Mouse (Mus musculus) lung, adult 18-20 months (tissue): ENCODE measurements around the gene Ddx23.

ENCODE experiments used
- DNase-seq, 2 experiments: peaks; one replicate each; pipeline ENCODE4 v3.0.0; 2022; ENCODE audit warnings: mixed read lengths in 2 of 2

The Ddx23 gene

GRCm38 (mm10) chr15:98674284-98674993 is 11.7 kb upstream of the Ddx23 start:
- DNase-seq, result no peak

DNA sequence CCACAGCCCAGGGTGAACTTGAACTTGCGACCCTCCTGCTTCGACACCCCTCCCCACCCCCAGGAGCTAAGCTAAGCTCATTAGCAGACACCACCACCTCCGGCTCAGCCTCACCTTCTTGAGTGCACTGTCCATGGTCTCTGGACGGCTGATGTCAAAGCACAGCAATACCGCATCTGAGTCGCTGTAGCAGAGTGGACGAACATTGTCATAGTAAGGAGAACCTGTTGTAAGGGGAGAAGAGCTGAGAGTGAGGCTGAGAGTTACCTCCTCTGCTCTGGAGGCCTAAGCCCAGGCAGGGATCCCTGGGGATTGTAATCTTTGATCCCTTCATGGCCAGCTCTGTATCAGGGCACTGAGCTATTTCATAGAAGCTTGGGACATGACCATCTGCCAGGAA is 11.0 kb upstream of the Ddx23 start:
- no peak for DNase-seq

GRCm38 (mm10) chr15:98672592-98672991 is 9.9 kb upstream of the Ddx23 start:
- DNase-seq, result peak in 1 of 2 experiments; percentile 13

DNA sequence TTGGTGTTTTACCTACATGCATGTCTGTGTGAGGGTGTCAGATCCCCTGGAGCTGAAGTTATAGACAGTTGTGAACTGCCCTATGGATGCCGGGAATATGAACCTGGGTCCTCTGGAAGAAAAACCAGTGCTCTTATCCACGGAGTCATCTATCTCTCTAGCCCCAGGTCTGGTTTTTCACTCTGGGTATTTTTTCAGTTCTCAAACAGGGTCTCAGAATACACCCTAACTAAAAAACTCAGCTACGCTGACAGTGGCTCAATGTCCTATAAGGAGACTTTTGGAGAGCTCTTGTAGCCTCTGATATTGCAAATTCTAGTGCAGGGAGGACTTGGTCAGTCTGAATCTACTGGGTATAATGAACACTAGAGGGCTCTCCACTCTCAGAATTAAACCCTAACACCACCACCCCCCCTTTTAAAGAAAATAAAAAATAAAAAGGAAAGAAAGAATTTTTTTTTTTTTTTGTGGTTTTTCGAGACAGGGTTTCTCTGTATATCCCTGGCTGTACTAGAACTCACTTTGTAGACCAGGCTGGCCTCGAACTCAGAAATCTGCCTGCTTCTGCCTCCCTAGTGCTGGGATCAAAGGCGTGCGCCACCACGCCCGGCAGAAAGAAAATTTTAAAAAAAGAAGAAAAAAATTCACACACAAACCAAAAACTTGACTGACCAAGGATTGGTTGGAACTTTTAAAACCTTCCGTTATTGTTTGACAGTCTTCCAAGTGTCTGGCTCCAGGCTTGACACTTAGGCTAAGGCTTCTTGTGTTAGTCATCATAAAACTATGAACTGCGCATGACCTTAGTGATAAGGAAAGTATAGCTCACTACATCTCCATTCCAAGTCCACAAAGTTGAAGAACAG is 1.6 kb upstream of the Ddx23 start:
- no peak for DNase-seq

DNA sequence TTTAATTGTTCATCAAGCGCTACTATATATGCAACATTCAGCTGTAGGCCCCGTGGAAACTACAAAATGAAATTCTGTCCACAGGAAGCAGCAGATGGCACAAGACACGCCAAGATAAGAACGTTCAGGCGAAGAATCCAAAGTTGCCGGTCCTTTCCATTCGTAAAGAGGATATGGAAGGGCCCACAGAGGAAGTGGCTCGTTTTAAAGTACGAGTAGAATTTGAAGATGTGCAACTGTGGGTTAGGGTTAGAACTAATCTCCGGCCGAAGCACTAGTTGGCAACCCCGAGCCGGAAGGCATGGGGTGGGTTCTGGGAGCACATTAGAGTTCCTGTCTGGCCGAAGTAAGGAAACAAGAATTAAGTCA is 512 bp downstream of the Ddx23 start:
- no peak for DNase-seq

DNA sequence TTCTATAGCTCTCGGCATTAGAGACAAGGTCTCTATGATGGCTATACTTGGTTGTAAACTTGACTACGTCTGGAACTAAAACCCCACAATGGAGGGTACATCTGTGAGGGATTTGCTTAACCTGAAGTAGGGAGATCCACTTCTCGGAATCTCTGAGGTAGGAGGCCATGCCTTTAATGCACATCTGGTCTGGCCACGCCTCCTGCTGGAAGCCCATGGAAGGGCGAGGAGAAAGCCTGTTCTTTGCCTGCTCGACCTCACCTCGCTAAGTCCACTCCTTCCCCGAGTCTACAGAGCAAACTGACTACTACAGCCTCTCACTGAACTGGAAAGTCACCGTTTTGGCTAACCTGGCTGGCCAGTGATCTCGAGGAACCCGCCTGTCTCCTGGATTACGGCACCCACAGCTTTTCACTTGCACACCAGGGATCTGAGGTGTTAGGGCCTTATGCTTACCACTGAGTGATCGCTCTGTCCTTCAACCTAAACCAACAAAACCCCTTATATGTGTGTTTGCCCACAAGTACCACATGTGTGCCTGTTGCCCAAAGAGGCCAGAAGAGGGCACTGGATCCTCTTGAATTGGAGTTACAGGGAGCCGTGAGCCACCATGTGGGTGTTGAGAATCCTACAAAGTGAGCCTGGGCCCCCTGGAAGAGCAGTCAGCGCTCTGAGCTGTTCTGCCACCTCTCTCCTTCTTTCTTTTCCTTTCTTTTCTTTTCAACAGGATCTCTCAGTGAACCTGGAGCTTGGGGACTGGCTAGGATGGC is 5.5 kb downstream of the Ddx23 start:
- no peak for DNase-seq

- no peak for DNase-seq
Observed at GRCm38 (mm10) chr15:98652174-98652573, 10.5 kb downstream of the Ddx23 start.

DNA sequence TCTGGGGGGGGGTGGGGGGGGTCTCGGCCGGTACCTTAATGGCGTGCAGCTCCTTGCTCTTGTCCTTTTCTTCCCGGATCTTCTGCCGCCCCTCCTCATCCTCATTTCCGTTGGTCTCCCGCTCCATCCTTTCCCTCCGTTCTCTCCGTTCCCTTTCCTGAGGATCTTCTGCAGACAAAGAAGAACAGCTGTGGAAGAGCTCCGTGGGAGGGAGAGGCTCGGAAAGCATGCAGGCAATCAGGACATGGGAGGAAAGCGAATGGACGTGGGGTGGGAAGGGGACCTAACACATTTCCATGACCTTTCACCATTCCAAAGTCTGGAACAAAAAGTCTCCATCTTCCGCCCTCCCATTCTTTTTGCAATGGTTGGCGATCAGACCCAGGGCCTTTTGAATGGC is 11.3 kb downstream of the Ddx23 start:
- no peak for DNase-seq

DNA sequence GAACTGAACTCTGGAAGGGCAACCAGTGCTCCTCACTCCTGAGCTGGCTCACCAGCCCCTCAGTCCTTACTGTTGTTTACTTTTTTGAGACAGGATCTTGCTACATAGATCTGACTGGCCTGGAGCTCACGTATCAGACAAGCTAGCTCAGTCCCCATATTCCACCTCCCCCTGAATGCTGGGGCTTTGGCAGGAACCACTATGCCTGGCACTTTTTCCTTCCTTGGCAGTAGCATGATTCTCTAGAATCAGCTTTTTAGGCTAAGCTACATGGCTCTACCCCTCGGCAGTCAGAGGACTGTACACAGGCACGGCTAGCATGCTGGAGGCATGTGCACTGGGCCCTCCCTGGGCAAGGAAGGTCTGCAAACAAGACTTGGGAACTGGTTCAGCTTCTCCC is 14.6 kb downstream of the Ddx23 start:
- no peak for DNase-seq

DNA sequence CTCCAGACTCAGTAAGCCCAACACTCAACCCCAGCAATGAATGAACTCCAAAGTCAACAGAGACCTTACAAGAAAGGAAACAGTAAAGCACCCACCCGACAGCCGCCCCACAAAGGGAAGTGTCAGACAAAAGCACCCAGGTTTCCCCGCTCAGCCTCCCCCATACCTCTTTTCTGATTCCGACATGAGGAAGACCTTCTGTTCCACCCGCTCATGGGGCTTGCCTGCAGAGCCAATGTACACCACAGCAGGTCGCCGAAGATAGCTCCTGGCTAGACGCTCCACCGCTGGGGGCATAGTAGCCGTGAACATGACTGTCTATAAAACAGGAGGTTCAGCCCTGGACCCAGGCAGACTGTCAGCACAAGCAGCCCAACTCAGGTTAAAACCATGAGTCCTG is 15.4 kb downstream of the Ddx23 start:
- DNase-seq, result no peak

- no peak for DNase-seq
Observed at GRCm38 (mm10) chr15:98646737-98647136, 16.0 kb downstream of the Ddx23 start.

GRCm38 (mm10) chr15:98645057-98646026 is 17.4 kb downstream of the Ddx23 start:
- DNase-seq, result no peak

GRCm38 (mm10) chr15:98644406-98644805 is 18.3 kb downstream of the Ddx23 start:
- no peak for DNase-seq

DNA sequence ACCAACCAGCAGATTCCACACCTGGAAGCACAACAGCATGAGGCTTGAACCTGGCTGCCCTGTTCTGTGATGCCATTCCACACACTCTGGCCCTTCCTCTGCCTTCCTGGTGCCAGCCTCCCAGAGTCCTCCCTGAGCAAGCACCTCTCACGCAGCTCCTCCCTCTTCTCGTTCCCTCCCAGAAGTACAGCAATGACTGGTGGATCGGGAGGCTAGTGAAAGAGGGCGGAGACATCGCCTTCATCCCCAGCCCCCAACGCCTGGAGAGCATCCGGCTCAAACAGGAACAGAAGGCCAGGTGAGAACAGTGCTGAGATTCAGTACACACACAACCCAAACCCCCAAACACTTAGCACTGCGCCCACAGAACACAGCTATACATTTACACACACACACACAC is 22.5 kb downstream of the Ddx23 start:
- peak; percentile 70 to 81 for DNase-seq

DNA sequence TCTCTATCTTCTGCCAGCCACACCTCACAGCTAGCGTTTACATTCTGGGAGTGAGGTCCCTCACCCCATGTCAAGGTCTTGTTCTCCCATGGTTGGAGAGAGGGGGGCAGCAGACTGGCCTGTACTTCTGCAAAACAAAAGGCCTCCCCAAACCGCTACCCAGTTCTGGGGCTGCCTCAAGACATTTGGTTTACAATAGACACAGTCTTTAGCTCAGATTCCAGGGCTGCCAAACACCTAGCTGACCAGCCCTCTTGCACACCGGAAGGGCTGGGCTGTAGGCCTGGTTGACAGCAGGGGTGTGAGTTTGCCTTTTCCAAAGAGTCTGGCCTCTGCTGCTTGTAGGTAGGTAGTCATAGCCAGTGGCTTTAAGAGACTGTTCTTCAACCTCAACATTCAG is 25.5 kb downstream of the Ddx23 start:
- no peak for DNase-seq

DNA sequence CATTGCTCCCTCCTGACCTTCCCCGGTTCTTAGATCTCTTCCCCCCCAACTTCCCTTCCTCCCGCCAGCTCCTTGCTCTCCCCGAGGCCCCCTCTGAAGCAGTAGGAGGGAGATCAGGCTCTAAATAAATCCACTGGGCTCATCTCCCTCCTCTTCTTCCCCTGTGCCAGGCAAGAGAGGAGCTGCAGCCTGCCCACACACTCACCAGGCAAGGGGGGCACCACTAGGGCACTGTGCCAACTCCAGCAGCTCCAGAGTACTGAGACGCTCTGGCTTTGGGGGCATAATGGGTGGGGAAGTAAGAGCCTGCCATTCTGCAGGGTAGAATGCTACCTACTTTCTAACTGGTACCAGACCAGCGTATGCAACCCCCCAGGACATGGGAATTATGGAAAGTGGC is 26.2 kb downstream of the Ddx23 start:
- DNase-seq, result no peak

- no peak for DNase-seq
Observed at GRCm38 (mm10) chr15:98635291-98635841, 27.3 kb downstream of the Ddx23 start.

DNA sequence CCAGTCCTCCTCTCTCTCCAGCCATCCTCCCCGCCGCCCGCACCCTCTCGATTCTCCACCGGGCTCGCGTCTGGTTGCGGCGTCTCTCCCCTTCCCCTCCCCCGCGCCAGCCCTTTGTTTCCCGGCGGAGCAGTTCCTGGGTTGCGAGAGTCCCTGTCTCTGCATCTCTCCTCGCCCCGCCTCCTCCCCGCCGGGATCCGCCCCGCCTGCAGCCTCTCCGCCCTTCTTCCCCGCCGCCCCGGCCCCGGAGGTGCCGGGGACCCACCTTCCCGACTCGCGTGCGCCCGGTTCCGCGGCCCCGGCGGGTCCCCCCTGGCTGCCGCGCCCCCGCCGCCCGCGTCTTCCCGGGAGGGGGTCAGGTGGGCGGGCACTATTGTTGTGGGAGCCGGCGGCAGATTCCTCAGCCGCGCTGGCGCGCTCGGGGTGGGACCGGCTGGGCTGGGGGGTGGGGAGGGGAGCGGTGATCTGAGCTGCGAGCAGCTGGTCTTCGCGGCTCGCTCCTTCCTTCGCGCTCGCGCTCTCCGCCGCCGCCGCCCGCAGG is 28.1 kb downstream of the Ddx23 start:
- DNase-seq, result peak; percentile 83 to 85

GRCm38 (mm10) chr15:98633822-98634470 is 28.7 kb downstream of the Ddx23 start:
- DNase-seq, result no peak

GRCm38 (mm10) chr15:98632921-98633320 is 29.8 kb downstream of the Ddx23 start:
- DNase-seq, result no peak

GRCm38 (mm10) chr15:98632107-98632744 is 30.5 kb downstream of the Ddx23 start:
- DNase-seq, result peak; percentile 75
